Mouse (Mus musculus): ENCODE measurements at regions not wholly inside any gene's neighbourhood (a gene's known extent, or its start where the extent isn't known, plus 50 kb on each side); places are given as distances from the start of the nearest gene placed in this dataset.

DNA sequence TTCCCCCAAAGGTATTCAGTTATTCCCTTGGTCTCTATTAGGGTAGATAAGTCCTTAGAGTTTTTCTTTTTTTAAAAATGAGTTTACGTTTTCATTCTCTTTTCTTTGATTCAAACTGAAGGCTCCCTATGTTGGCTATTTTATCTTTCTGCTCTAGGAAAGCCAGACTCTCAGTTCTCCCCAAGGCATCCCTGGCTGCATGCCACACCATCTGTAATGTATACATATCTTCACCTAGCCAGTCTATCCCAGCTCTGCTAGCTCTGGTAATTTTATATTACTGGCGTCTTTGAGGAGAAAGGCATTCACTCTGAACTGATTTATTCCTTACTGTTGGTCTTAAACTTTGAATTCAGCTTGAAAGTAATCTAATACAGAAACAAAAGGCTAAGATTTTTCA lies 65.2 kb upstream of the Cabcoco1 start:
- Histone ChIP-seq H3K27ac (no peak overlapping the region), H3K4me3 (no peak overlapping the region), H3K4me1 (no peaks in the 10 kb centered on the region), H3K9me3 (no peaks in the 10 kb centered on the region), H3K27me3 (ENCODE audit: poor library complexity, severe bottlenecking) (no peaks in the 10 kb centered on the region), H3K36me3 (replicated peaks) (no peaks in the 10 kb centered on the region)
- WGBS = 76% methylated on average over 2 of the region's 2 CpGs
- no peak for DNase-seq (ENCODE audit: extremely low spot score, low spot score)

DNA sequence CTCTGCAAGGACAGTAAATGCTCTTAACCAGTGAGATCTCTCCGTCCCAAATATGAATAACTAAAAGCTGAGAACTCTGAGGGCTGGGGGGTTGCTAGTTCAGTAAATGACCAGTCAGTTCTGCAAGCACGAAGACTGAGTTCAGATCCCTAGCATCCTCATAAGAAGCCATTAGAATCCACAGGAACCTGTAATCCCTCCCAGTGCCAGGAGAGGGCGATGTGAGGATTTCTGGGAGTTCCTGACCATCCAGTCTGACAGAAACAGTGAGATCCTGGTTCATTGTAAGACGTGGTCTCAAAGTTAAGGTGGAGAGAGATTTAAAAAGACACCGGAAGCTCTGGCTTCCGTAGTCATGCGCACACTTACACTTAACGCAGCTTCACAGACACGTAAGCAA lies 70.2 kb upstream of the Cabcoco1 start:
- H3K36me3 ChIP-seq (replicated peaks) = no peaks in the 10 kb centered on the region

DNA sequence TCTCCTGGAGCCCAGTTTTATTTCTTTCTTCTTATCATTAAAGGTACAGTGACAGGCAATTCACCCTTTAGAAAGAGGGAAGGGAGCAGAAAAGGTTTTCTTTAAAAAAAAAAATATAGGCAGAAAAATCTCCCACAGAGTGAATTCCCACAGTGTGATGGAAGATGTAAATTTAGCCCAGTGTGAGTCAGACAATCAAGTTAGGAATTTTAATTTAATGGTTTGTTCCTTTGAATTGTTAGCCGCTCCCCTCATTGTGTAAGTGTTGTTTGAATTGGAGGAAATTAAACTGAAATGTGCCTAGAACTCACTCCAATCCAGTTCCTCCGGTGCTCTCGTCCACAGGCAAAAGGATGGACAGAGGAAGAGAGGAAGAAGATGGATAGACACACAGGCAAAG lies 71.0 kb upstream of the Cabcoco1 start:
- 91% methylated on average over 3 of the region's 3 CpGs for WGBS
- Histone ChIP-seq H3K4me3 (no peak overlapping the region), H3K36me3 (replicated peaks) (no peaks in the 10 kb centered on the region), H3K9me3 (no peaks in the 10 kb centered on the region), H3K4me1 (no peaks in the 10 kb centered on the region), H3K27me3 (ENCODE audit: poor library complexity, severe bottlenecking) (no peaks in the 10 kb centered on the region), H3K27ac (no peak overlapping the region)
- DNase-seq (ENCODE audit: extremely low spot score, low spot score) = no peak

More for the DNA sequence above, 70.2 kb upstream of the Cabcoco1 start:
- Histone ChIP-seq H3K4me3 (no peak overlapping the region), H3K9me3 (no peaks in the 10 kb centered on the region), H3K4me1 (no peaks in the 10 kb centered on the region), H3K27me3 (ENCODE audit: poor library complexity, severe bottlenecking) (no peaks in the 10 kb centered on the region), H3K27ac (no peak overlapping the region)
- 81% methylated on average over 9 of the region's 9 CpGs for WGBS
- peak; percentile 25 for DNase-seq (ENCODE audit: extremely low spot score, low spot score)

DNA sequence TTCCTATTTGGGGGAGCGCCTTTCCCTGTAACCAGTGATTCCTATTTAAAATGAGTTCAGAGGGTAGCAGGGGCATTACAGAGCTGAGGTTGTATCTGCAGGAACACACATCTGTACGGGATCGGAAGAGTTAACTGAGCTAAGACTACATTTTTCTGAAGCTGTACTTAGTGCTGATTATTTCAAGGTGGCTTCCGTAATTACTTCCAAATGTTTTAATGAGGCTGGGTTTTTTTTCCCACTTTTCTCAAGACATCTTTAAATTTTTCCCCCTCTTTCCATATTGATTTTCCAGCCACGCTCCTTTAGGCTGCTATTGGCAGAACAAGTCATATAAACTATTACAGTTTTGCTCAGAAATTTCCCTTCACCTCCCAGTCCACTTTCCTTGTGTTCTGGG lies 82.1 kb upstream of the Cabcoco1 start:
- no peak for DNase-seq (ENCODE audit: extremely low spot score, low spot score)
- Histone ChIP-seq H3K27ac (no peak overlapping the region), H3K9me3 (no peaks in the 10 kb centered on the region), H3K4me3 (no peak overlapping the region), H3K36me3 (replicated peaks) (no peaks in the 10 kb centered on the region), H3K27me3 (ENCODE audit: poor library complexity, severe bottlenecking) (no peaks in the 10 kb centered on the region), H3K4me1 (no peaks in the 10 kb centered on the region)
- 85% methylated on average over 5 of the region's 5 CpGs for WGBS

DNA sequence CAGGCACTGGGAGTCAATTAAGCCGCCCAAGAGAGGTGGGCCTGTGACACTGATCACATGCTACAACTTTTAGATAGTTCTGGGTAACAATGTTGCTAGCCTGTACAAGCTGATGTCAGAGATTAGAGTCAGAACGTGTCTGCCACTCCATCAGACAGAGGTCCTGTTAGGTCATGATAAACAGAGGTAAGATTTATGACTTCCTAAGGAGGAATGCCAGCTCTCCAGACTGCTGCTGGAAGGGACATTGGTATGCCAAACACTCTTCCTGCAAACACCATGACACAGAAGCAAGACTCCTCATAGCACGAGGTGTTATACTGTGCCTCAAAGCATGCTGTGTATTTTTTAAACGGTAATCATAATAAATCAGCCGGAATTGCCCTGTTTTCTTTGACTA lies 83.6 kb upstream of the Cabcoco1 start:
- WGBS = 87% methylated on average over 5 of the region's 5 CpGs
- Histone ChIP-seq H3K36me3 (replicated peaks) (no peaks in the 10 kb centered on the region), H3K27ac (no peak overlapping the region), H3K27me3 (ENCODE audit: poor library complexity, severe bottlenecking) (no peaks in the 10 kb centered on the region), H3K4me3 (no peak overlapping the region), H3K9me3 (no peaks in the 10 kb centered on the region), H3K4me1 (no peaks in the 10 kb centered on the region)
- DNase-seq (ENCODE audit: extremely low spot score, low spot score) = no peak

DNA sequence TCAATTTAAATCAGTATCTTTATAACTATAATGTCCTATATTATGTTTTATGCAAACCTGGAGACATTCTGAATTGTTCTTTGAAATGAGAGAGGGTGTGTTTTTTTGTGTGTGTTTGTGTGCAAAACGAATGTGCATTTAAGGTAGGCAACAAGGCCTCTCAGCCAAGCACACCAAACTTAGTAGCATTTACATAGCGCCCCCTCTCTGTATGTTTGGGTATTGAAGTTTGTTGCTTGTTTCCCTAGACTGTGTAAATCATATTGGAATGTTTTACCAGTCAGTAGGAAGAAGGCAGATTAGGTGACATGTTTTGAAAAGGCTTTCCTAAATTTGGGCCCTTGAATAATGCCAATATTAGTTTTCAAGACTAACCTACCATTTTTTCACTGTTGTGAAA lies 84.1 kb upstream of the Cabcoco1 start:
- no peak overlapping the region for H3K27ac ChIP-seq
- H3K4me3 ChIP-seq = no peak overlapping the region
- H3K36me3 ChIP-seq (replicated peaks) = no peaks in the 10 kb centered on the region
- no peaks in the 10 kb centered on the region for H3K27me3 ChIP-seq (ENCODE audit: poor library complexity, severe bottlenecking)
- WGBS = 37% methylated on average over 2 of the region's 2 CpGs
- no peak for DNase-seq (ENCODE audit: extremely low spot score, low spot score)
- no peaks in the 10 kb centered on the region for H3K4me1 ChIP-seq
- H3K9me3 ChIP-seq = no peaks in the 10 kb centered on the region

DNA sequence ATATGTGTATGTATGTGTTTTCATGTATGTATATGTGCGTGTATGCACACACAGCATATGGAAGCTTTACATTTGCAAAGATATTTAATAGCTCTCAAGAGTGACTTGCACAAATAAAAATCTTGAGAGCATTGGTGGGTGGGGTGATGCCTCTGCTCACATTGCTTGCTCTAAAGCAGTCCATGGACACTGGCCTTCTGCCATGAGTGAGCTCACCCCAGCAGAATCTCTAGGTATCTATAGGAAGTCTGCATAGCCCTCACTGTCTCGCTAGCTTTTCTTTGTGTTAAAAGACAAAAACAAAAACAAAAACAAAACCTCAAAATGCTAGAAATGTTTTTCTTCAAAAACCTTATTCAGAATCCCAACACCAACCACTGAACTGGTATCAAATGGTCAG lies 87.8 kb upstream of the Cabcoco1 start:
- WGBS = 92% methylated on average over 2 of the region's 2 CpGs
- no peaks in the 10 kb centered on the region for H3K9me3 ChIP-seq
- no peaks in the 10 kb centered on the region for H3K4me1 ChIP-seq
- H3K4me3 ChIP-seq = no peak overlapping the region
- no peaks in the 10 kb centered on the region for H3K27me3 ChIP-seq (ENCODE audit: poor library complexity, severe bottlenecking)
- no peak for DNase-seq (ENCODE audit: extremely low spot score, low spot score)
- no peaks in the 10 kb centered on the region for H3K36me3 ChIP-seq (replicated peaks)
- no peak overlapping the region for H3K27ac ChIP-seq

DNA sequence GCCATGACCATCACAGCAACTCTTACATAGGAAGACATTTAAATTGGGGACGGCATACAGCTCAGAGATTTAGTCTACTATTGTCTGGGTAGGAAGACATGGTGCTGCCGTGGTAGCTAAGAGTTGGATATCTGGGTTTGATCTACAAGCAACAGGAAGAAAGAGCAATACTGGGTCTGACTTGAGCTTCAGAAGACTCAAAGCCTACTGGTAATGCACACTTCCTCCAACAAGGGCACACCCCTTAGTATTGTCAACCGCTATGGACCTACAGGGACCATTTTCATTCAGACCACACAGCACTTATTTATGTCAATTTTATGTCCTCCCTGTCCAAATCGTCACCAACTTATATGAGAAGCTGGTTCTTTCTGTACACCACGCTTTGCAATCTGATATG lies 90.3 kb upstream of the Tmem26 start:
- DNase-seq (ENCODE audit: extremely low spot score, low spot score) = no peak
- Histone ChIP-seq H3K27ac (no peak overlapping the region), H3K4me3 (no peak overlapping the region), H3K4me1 (no peaks in the 10 kb centered on the region), H3K9me3 (no peaks in the 10 kb centered on the region), H3K27me3 (ENCODE audit: poor library complexity, severe bottlenecking) (no peaks in the 10 kb centered on the region), H3K36me3 (replicated peaks) (no peaks in the 10 kb centered on the region)
- WGBS = 92% methylated on average over 5 of the region's 5 CpGs

DNA sequence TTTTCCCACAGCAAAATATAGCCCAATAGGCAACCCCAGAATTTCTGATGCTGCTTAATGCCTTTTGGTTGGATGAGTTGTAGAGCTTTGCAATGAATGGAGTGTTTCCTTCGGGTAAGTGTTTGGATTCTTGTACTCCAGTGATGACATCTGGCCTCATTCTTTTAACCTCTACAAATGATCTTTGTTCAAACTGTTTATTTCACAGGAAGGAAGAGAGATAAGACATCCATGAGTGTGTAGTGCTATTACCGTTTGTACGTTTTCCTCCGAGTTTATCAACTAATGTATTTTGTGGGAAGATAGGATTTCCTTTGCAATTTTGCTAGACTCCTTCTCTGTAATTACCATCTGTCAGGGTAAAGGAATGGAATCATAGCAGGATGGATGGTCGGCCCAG lies 70.7 kb upstream of the Tmem26 start:
- Histone ChIP-seq H3K4me3 (no peak overlapping the region), H3K36me3 (replicated peaks) (no peaks in the 10 kb centered on the region), H3K27ac (no peak overlapping the region), H3K9me3 (no peaks in the 10 kb centered on the region), H3K4me1 (no peaks in the 10 kb centered on the region), H3K27me3 (ENCODE audit: poor library complexity, severe bottlenecking) (no peaks in the 10 kb centered on the region)
- WGBS = 89% methylated on average over 5 of the region's 5 CpGs
- no peak for DNase-seq (ENCODE audit: extremely low spot score, low spot score)

DNA sequence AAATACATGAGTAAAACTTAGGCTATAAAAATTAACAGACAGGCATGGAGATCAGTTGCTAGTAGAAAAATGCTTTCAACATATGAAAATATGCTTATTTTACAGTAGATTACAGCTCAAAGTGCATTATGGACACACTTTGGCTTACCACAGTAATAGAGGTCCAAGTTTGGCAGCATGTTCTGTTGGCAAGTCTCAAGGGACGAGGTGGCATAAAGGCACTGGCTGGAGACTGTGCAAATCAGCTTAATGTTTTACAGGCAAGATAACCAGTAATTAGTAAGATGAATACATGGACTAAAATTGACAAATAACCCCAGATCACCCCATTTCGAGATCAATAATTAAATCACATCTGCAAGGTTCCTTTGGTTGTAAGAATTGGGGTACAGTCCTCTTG lies 68.0 kb upstream of the Tmem26 start:
- no peaks in the 10 kb centered on the region for H3K4me1 ChIP-seq
- no peaks in the 10 kb centered on the region for H3K36me3 ChIP-seq (replicated peaks)
- no peak overlapping the region for H3K27ac ChIP-seq
- H3K27me3 ChIP-seq (ENCODE audit: poor library complexity, severe bottlenecking) = no peaks in the 10 kb centered on the region
- no peak for DNase-seq (ENCODE audit: extremely low spot score, low spot score)
- H3K9me3 ChIP-seq = no peaks in the 10 kb centered on the region
- 85% methylated on average over 2 of the region's 2 CpGs for WGBS
- no peak overlapping the region for H3K4me3 ChIP-seq

DNA sequence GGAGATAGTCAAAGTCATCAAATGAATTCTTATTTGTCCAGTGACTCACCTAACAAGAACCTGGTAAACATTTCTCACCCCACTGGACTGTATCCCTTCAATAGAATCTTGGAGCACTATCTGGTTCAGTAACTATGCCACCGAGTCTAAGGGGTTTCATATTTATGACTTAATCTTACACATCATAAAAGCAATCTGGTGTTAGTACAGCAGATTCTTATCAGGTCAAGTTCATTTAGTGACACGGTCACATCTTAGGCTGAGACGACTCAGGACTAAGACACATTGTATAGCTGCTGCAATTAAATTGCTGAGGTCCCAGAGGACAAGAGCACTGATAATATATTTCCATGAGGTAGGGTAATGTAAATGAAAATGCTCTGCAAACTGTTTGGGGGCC lies 57.4 kb upstream of the Tmem26 start:
- Histone ChIP-seq H3K4me1 (peaks cover 7% of the 10 kb centered on the region), H3K4me3 (no peak overlapping the region), H3K27ac (no peak overlapping the region), H3K9me3 (no peaks in the 10 kb centered on the region), H3K36me3 (replicated peaks) (no peaks in the 10 kb centered on the region), H3K27me3 (ENCODE audit: poor library complexity, severe bottlenecking) (no peaks in the 10 kb centered on the region)
- DNase-seq (ENCODE audit: extremely low spot score, low spot score) = no peak
- 94% methylated on average over 3 of the region's 3 CpGs for WGBS

DNA sequence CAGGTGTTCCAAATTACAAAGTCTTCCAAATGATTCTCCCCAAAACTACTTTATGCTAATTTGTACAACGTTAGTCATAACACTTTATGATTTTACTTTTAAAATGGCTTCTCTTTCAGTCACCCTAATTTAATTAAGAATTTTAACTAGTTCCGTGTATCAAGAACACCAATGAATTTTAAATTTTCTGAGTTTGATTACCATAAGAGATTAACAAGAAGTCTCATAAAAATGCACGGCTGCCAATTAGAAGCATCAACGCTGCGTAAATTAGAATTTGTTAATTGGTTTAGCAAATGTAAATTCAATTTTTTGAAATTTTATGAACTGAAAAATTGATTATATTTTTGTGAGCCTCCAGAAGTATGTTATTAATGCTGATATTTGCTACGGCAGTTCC lies 54.1 kb upstream of the Tmem26 start:
- no peaks in the 10 kb centered on the region for H3K36me3 ChIP-seq (replicated peaks)
- H3K27me3 ChIP-seq (ENCODE audit: poor library complexity, severe bottlenecking) = no peaks in the 10 kb centered on the region
- 92% methylated on average over 6 of the region's 6 CpGs for WGBS
- H3K9me3 ChIP-seq = no peaks in the 10 kb centered on the region
- no peak overlapping the region for H3K27ac ChIP-seq
- no peak overlapping the region for H3K4me3 ChIP-seq
- DNase-seq (ENCODE audit: extremely low spot score, low spot score) = no peak
- peaks cover 10% of the 10 kb centered on the region for H3K4me1 ChIP-seq

DNA sequence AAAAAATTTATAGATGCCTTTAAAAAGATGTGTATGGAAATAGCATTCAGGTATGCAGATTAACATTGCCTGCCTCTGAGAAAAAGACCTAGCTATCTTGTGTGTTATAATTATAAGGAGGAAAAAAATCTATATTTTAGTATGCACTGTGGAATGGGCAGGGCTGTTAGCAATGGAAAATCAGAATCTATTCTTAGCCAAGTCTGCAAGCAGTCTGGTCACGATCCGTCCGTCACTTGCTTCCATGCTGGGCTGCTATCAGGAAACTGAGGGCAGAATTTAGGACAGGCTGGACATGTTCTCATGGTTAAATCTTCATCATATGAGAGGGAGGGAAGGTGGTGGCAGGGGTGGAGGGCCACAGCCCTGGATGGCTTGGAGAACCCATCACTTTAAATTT lies 53.5 kb upstream of the Tmem26 start:
- no peak for DNase-seq (ENCODE audit: extremely low spot score, low spot score)
- H3K27me3 ChIP-seq (ENCODE audit: poor library complexity, severe bottlenecking) = no peaks in the 10 kb centered on the region
- H3K27ac ChIP-seq = no peak overlapping the region
- peaks cover 10% of the 10 kb centered on the region for H3K4me1 ChIP-seq
- no peaks in the 10 kb centered on the region for H3K36me3 ChIP-seq (replicated peaks)
- no peak overlapping the region for H3K4me3 ChIP-seq
- no peaks in the 10 kb centered on the region for H3K9me3 ChIP-seq
- WGBS = 67% methylated on average over 3 of the region's 3 CpGs

DNA sequence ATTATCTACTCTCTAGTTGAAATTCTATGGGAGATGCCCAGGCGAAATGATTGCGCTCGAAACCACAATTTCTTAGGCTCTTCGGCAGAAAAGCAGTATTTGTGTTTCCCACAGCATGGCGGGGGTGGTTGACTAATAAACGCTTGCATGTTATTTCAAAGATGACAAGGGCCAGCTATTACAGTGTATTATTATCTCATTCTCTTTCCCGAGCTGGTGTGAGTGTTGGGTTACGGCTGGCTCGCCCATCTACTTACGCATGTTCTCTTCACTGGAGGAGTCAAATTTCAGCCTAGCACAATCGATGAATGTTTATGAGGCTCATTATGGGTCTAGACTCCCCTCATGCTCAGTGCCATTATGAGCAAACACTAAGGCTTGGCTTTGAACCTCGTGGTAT lies 51.2 kb upstream of the Tmem26 start:
- H3K4me1 ChIP-seq = peaks cover 10% of the 10 kb centered on the region
- no peaks in the 10 kb centered on the region for H3K36me3 ChIP-seq (replicated peaks)
- no peaks in the 10 kb centered on the region for H3K27me3 ChIP-seq (ENCODE audit: poor library complexity, severe bottlenecking)
- no peak for DNase-seq (ENCODE audit: extremely low spot score, low spot score)
- H3K27ac ChIP-seq = no peak overlapping the region
- 83% methylated on average over 12 of the region's 12 CpGs for WGBS
- H3K4me3 ChIP-seq = no peak overlapping the region
- no peaks in the 10 kb centered on the region for H3K9me3 ChIP-seq

Data from forebrain, embryonic 10.5 days (tissue).